Comparison of ENCODE assay signal across 8 mouse cellular contexts in genomic region chr4:155151221-155151788, GRCm38 (mm10).
DNase-seq lines count a peak whose midpoint lies in the region; ATAC-seq and TF ChIP-seq lines count a peak whose summit lies in the region.

No protein-coding gene starts in this region.

- H3K4me3 ChIP-seq in lung, postnatal 0 days (ENCODE audit: low read depth, low read length) = peak overlapping the region; percentile 49
- peak overlapping the region; percentile 43 for H3K4me3 ChIP-seq in forebrain, embryonic 13.5 days
- peak overlapping the region; percentile 52 for H3K4me3 ChIP-seq in limb, embryonic 13.5 days
- peak overlapping the region; percentile 39 for H3K4me3 ChIP-seq in olfactory bulb, adult 2 months (ENCODE audit: insufficient read depth, low read depth, low read length)

- peaks cover 40% of the 10 kb centered on the region for H3K4me1 ChIP-seq in lung, postnatal 0 days (ENCODE audit: insufficient read depth, low read depth, low read length)
- peaks cover 20% of the 10 kb centered on the region for H3K4me1 ChIP-seq in forebrain, embryonic 13.5 days
- H3K4me1 ChIP-seq in limb, embryonic 13.5 days = peaks cover 56% of the 10 kb centered on the region
- H3K4me1 ChIP-seq in olfactory bulb, adult 2 months (ENCODE audit: control insufficient read depth, insufficient read depth, low read length) = peaks cover 50% of the 10 kb centered on the region

- ATAC-seq in lung, postnatal 0 days = no peak
- 0 out of 2 replicates have a peak, but pooled peaks have one; percentile 2 for ATAC-seq in forebrain, embryonic 13.5 days
- ATAC-seq in limb, embryonic 13.5 days (ENCODE audit: low FRiP score, low read depth) = 0 out of 2 replicates have a peak, but pooled peaks have one; percentile 16

- H3K9ac ChIP-seq in lung, postnatal 0 days (replicated peaks; ENCODE audit: low read depth) = peak overlapping the region; percentile 56
- H3K9ac ChIP-seq in forebrain, embryonic 13.5 days = peak overlapping the region; percentile 70
- H3K9ac ChIP-seq in limb, embryonic 13.5 days = peak overlapping the region; percentile 78

- no peak for TF ChIP-seq CTCF in lung, postnatal 0 days (IDR thresholded peaks at IDR 0.05)
- TF ChIP-seq CTCF in olfactory bulb, adult 2 months (IDR thresholded peaks at IDR 0.05; ENCODE audit: insufficient read depth, low read depth, low read length) = no peak

- no peak for TF ChIP-seq POLR2A in olfactory bulb, adult 2 months (IDR thresholded peaks at IDR 0.05; ENCODE audit: insufficient read depth, low read depth, low read length)

- intact Hi-C loops in left cerebral cortex, postnatal 36 days (cut with DNase I) = loop anchor here (5.0 kb wide), 2 partner anchors 54 to 96 kb away; partner anchors contain the start of gene Faap20

- WGBS in lung, postnatal 0 days = 33% methylated on average over 12 of the region's 12 CpGs
- whole genome bisulfite sequencing in forebrain, embryonic 13.5 days = 54% methylated on average over 12 of the region's 12 CpGs
- 50% methylated on average over 12 of the region's 12 CpGs for WGBS in limb, embryonic 13.5 days
- WGBS in olfactory bulb, adult 2 months = 65% methylated on average over 12 of the region's 12 CpGs

- H3K27ac ChIP-seq in lung, postnatal 0 days (ENCODE audit: low read length) = peak overlapping the region; percentile 94
- no peak overlapping the region for H3K27ac ChIP-seq in forebrain, embryonic 13.5 days
- H3K27ac ChIP-seq in limb, embryonic 13.5 days = peak overlapping the region; percentile 94
- H3K27ac ChIP-seq in olfactory bulb, adult 2 months (ENCODE audit: insufficient read depth, low read depth, low read length) = 0 out of 2 replicates have a peak overlapping the region, but pooled peaks have one; percentile 6

- DNase-seq in lung, postnatal 0 days (ENCODE audit: low spot score) = no peak
- DNase-seq in lung, postnatal 4 days = no peak
- no peak for DNase-seq in left cerebral cortex, adult 8-10 months (ENCODE audit: low spot score in 2 of 2)
- no peak for DNase-seq in left cerebral cortex, postnatal 36 days (ENCODE audit: low spot score in 2 of 2)
- no peak for DNase-seq in spleen, adult 12 weeks (ENCODE audit: low spot score)

- H3K9me3 ChIP-seq in lung, postnatal 0 days (ENCODE audit: low read length) = no peaks in the 10 kb centered on the region
- no peaks in the 10 kb centered on the region for H3K9me3 ChIP-seq in forebrain, embryonic 13.5 days (replicated peaks)
- no peaks in the 10 kb centered on the region for H3K9me3 ChIP-seq in limb, embryonic 13.5 days

- no peak for TF ChIP-seq EP300 in lung, postnatal 0 days (IDR thresholded peaks at IDR 0.05)

- H3K27me3 ChIP-seq in lung, postnatal 0 days (replicated peaks; ENCODE audit: insufficient read depth, low read length) = no peaks in the 10 kb centered on the region
- H3K27me3 ChIP-seq in forebrain, embryonic 13.5 days = peaks cover 19% of the 10 kb centered on the region
- H3K27me3 ChIP-seq in limb, embryonic 13.5 days = no peaks in the 10 kb centered on the region

- H3K36me3 ChIP-seq in lung, postnatal 0 days (ENCODE audit: insufficient read depth, low read length) = peaks cover 7% of the 10 kb centered on the region
- peaks cover 20% of the 10 kb centered on the region for H3K36me3 ChIP-seq in forebrain, embryonic 13.5 days (ENCODE audit: poor library complexity, severe bottlenecking)
- H3K36me3 ChIP-seq in limb, embryonic 13.5 days = peaks cover 40% of the 10 kb centered on the region

- H3K4me2 ChIP-seq in lung, postnatal 0 days (replicated peaks; ENCODE audit: low read depth, low read length) = peak overlapping the region; percentile 83
- H3K4me2 ChIP-seq in forebrain, embryonic 13.5 days = peak overlapping the region; percentile 83
- peak overlapping the region; percentile 82 for H3K4me2 ChIP-seq in limb, embryonic 13.5 days (replicated peaks)
